Mouse (Mus musculus): ENCODE data around the gene Tagap1. TPM values are rescaled to one million over a fixed set of nuclear protein-coding genes. Genes with fewer than 3 reads are reported as not detected.
"Not testable (repeated sequence)": the region's sequence is repeated elsewhere in the genome, so short reads cannot be mapped to it uniquely, and the experiment has no call there.

Tagap1 gene
- polyA plus RNA-seq, 1 experiment from 2014 or later: 12.3 TPM

DNA sequence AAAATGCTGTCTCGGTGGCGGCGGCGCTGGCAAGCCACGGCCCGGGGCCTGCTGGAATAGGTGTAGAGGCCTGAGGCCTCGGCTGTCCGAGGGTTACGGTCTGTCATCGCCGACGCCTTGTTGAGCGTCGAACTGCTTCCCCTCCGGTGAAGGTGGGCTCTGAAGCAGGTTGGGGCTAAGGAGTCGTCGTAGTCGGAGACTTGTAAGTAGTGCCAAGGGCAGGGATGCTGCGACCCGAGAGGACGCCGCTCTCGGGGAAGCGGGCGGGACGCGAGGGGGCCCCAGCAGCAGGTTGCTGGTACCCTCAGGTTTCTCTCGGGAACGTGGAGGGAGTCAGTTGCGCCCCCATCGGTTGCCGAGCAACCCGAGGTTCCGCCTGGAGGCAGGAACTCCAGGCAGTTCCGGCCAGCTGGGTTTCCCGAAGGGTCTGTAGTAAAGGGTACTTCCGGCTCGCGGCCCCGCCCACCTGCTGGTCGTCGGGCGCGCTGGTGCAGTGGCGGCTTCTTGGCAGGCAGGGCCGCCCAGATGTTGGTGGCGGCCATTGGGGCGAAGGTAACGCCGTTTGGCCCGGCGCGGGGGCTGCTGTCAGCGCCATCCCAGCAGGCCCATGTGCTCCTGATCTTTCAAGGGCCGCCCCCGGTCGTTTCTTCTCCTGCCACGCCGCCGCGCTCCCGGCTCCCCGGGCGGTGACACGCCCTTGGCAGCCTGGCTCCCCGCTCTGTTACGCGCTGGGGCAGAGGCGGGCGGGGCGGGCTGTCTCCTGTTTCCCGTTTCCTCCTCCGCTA, 12.8 kb downstream of the Tagap1 start, which contains the start of gene Rsph3b:
Rsph3b (minus strand) TSS at position 699 of the 785 bp plus-strand sequence.
- peak; percentile 92 for ATAC-seq (ENCODE audit: low read depth)

GRCm38 (mm10) chr17:6947637-6947983, 13.3 kb downstream of the Tagap1 start:
- no CpG with 5 or more reads among the region's 8 CpGs for WGBS (ENCODE audit: insufficient replicate concordance)
- H3K4me1 ChIP-seq (ENCODE audit: control insufficient read depth, low read depth, low read length); H3K27ac ChIP-seq (ENCODE audit: low read length); ATAC-seq (ENCODE audit: low read depth); H3K36me3 ChIP-seq (ENCODE audit: control insufficient read depth, insufficient read depth); H3K27me3 ChIP-seq (ENCODE audit: control insufficient read depth, insufficient read depth, low read depth, low read length); H3K9ac ChIP-seq (ENCODE audit: low read depth, low read length); H3K9me3 ChIP-seq (replicated peaks; ENCODE audit: control insufficient read depth, low read length): not testable (repeated sequence)
- Histone ChIP-seq H3K4me3 (ENCODE audit: low read depth, low read length) (peak overlapping the region; percentile 69; the same call in 1 of the 2 replicates), H3K4me2 (ENCODE audit: low read depth, low read length) (peak overlapping the region; percentile 84)

More for the DNA sequence above, 12.8 kb downstream of the Tagap1 start, which contains the start of gene Rsph3b:
- Histone ChIP-seq H3K27ac (ENCODE audit: low read length) (peak within 1 kb of the TSS; percentile 81), H3K4me3 (ENCODE audit: low read depth, low read length) (peak within 1 kb of the TSS; percentile 69), H3K9ac (ENCODE audit: low read depth, low read length) (peak within 1 kb of the TSS; percentile 62), H3K4me2 (ENCODE audit: low read depth, low read length) (peak within 1 kb of the TSS; percentile 84)
- under 1% methylated on average over 66 of the region's 73 CpGs for WGBS (ENCODE audit: insufficient replicate concordance)
- not testable (repeated sequence) for H3K36me3 ChIP-seq (ENCODE audit: control insufficient read depth, insufficient read depth); H3K9me3 ChIP-seq (replicated peaks; ENCODE audit: control insufficient read depth, low read length); H3K4me1 ChIP-seq (ENCODE audit: control insufficient read depth, low read depth, low read length); H3K27me3 ChIP-seq (ENCODE audit: control insufficient read depth, insufficient read depth, low read depth, low read length)

GRCm38 (mm10) chr17:6942560-6942959, 18.4 kb downstream of the Tagap1 start:
- H3K27ac ChIP-seq (ENCODE audit: low read length); H3K9ac ChIP-seq (ENCODE audit: low read depth, low read length); H3K4me1 ChIP-seq (ENCODE audit: control insufficient read depth, low read depth, low read length); H3K4me2 ChIP-seq (ENCODE audit: low read depth, low read length); H3K36me3 ChIP-seq (ENCODE audit: control insufficient read depth, insufficient read depth); H3K27me3 ChIP-seq (ENCODE audit: control insufficient read depth, insufficient read depth, low read depth, low read length); H3K9me3 ChIP-seq (replicated peaks; ENCODE audit: control insufficient read depth, low read length); H3K4me3 ChIP-seq (ENCODE audit: low read depth, low read length); ATAC-seq (ENCODE audit: low read depth): not testable (repeated sequence)
- no CpG with 5 or more reads among the region's 4 CpGs for WGBS (ENCODE audit: insufficient replicate concordance)

GRCm38 (mm10) chr17:6931625-6932024, 29.3 kb downstream of the Tagap1 start:
- H3K4me2 ChIP-seq (ENCODE audit: low read depth, low read length); H3K9ac ChIP-seq (ENCODE audit: low read depth, low read length); H3K27me3 ChIP-seq (ENCODE audit: control insufficient read depth, insufficient read depth, low read depth, low read length); H3K9me3 ChIP-seq (replicated peaks; ENCODE audit: control insufficient read depth, low read length); H3K36me3 ChIP-seq (ENCODE audit: control insufficient read depth, insufficient read depth); H3K4me3 ChIP-seq (ENCODE audit: low read depth, low read length); H3K27ac ChIP-seq (ENCODE audit: low read length); ATAC-seq (ENCODE audit: low read depth); H3K4me1 ChIP-seq (ENCODE audit: control insufficient read depth, low read depth, low read length): not testable (repeated sequence)
- 81% methylated on average over 7 of the region's 7 CpGs for WGBS (ENCODE audit: insufficient replicate concordance)

DNA sequence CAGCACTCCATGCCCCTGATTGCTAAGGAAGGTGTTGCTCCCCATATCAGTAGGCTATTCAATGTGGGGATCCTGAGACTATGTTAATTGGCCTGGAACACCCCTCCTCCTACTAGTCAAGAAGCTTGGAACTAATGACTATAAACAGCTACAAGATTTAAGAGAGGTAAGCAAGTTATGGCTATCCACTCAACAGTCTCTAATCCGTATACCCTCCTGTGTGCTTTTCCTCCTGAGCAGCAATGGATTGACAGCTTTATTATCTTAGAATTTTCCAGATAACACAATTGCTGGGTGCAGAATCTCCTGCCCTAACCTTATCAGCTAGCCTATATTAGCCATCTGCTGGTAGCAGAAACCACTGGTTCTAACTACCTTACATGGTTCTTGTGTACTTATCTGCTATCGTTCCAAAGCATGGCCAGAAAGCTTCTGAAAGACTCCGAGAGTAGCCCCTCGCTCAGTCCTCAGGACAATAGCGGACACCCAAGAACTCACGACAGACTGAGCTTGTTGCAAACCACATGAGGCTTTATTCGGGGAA, 40.5 kb downstream of the Tagap1 start:
- 53% methylated on average over 7 of the region's 7 CpGs for WGBS (ENCODE audit: insufficient replicate concordance)
- not testable (repeated sequence) for H3K27me3 ChIP-seq (ENCODE audit: control insufficient read depth, insufficient read depth, low read depth, low read length); H3K9ac ChIP-seq (ENCODE audit: low read depth, low read length); H3K4me3 ChIP-seq (ENCODE audit: low read depth, low read length); H3K36me3 ChIP-seq (ENCODE audit: control insufficient read depth, insufficient read depth); H3K4me2 ChIP-seq (ENCODE audit: low read depth, low read length); H3K9me3 ChIP-seq (replicated peaks; ENCODE audit: control insufficient read depth, low read length); H3K27ac ChIP-seq (ENCODE audit: low read length); ATAC-seq (ENCODE audit: low read depth); H3K4me1 ChIP-seq (ENCODE audit: control insufficient read depth, low read depth, low read length)

DNA sequence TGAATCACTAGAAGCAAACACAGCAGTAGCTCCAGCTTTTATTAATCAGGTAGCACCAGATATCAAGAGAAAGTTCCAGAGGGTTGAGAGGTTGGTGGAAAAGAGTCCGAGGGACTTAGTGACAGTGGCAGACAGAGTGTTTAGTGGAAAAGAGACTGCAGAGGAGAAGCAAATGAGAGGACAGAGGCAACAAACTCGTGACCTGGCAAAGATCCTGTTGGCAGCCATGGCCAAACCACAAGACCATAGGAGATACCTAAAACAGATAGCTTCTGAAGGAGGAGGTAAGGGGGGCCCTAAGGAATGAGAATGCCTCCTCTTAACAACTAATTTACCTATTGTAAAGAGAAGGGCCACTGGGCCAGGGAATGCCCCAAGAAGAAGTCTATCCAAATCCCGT, 41.6 kb downstream of the Tagap1 start:
- H3K9ac ChIP-seq (ENCODE audit: low read depth, low read length); H3K27ac ChIP-seq (ENCODE audit: low read length); H3K4me2 ChIP-seq (ENCODE audit: low read depth, low read length); H3K36me3 ChIP-seq (ENCODE audit: control insufficient read depth, insufficient read depth); H3K4me1 ChIP-seq (ENCODE audit: control insufficient read depth, low read depth, low read length); H3K27me3 ChIP-seq (ENCODE audit: control insufficient read depth, insufficient read depth, low read depth, low read length); H3K9me3 ChIP-seq (replicated peaks; ENCODE audit: control insufficient read depth, low read length); H3K4me3 ChIP-seq (ENCODE audit: low read depth, low read length); ATAC-seq (ENCODE audit: low read depth): not testable (repeated sequence)
- WGBS (ENCODE audit: insufficient replicate concordance): 44% methylated on average over 3 of the region's 3 CpGs

- not testable (repeated sequence) for H3K9me3 ChIP-seq (replicated peaks; ENCODE audit: control insufficient read depth, low read length); H3K27ac ChIP-seq (ENCODE audit: low read length); H3K4me1 ChIP-seq (ENCODE audit: control insufficient read depth, low read depth, low read length); H3K9ac ChIP-seq (ENCODE audit: low read depth, low read length); H3K36me3 ChIP-seq (ENCODE audit: control insufficient read depth, insufficient read depth); ATAC-seq (ENCODE audit: low read depth); H3K4me3 ChIP-seq (ENCODE audit: low read depth, low read length); H3K27me3 ChIP-seq (ENCODE audit: control insufficient read depth, insufficient read depth, low read depth, low read length); H3K4me2 ChIP-seq (ENCODE audit: low read depth, low read length)
- 69% methylated on average over 2 of the region's 4 CpGs for WGBS (ENCODE audit: insufficient replicate concordance)
Measured at GRCm38 (mm10) chr17:6915282-6915681, 45.7 kb downstream of the Tagap1 start.

DNA sequence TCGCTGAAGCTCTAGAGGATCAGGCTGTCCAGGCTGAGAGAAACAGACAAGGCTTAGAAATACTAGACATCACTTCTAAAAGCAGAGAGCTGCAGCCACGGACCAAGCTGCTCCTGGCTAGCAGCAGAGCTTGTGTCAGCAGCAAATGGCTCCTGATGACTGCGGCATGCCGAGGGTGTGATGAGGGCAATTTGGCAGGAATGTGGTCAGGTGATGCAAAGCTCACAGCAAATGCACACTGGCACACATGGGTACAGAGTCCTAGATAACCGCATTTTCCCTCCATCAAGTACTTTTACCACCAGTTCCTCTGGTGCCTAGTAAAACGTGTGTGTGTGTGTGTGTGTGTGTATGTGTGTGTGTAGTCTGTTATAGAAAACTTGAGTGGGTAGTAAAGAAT, 46.9 kb downstream of the Tagap1 start:
- not testable (repeated sequence) for H3K4me3 ChIP-seq (ENCODE audit: low read depth, low read length); H3K36me3 ChIP-seq (ENCODE audit: control insufficient read depth, insufficient read depth); H3K4me2 ChIP-seq (ENCODE audit: low read depth, low read length); H3K27me3 ChIP-seq (ENCODE audit: control insufficient read depth, insufficient read depth, low read depth, low read length); H3K9ac ChIP-seq (ENCODE audit: low read depth, low read length); ATAC-seq (ENCODE audit: low read depth); H3K27ac ChIP-seq (ENCODE audit: low read length); H3K4me1 ChIP-seq (ENCODE audit: control insufficient read depth, low read depth, low read length); H3K9me3 ChIP-seq (replicated peaks; ENCODE audit: control insufficient read depth, low read length)
- 38% methylated on average over 1 of the region's 6 CpGs for WGBS (ENCODE audit: insufficient replicate concordance)

Data from liver, embryonic 16.5 days (tissue).